8 mouse cellular contexts compared by ENCODE assay signal in the genomic region with DNA sequence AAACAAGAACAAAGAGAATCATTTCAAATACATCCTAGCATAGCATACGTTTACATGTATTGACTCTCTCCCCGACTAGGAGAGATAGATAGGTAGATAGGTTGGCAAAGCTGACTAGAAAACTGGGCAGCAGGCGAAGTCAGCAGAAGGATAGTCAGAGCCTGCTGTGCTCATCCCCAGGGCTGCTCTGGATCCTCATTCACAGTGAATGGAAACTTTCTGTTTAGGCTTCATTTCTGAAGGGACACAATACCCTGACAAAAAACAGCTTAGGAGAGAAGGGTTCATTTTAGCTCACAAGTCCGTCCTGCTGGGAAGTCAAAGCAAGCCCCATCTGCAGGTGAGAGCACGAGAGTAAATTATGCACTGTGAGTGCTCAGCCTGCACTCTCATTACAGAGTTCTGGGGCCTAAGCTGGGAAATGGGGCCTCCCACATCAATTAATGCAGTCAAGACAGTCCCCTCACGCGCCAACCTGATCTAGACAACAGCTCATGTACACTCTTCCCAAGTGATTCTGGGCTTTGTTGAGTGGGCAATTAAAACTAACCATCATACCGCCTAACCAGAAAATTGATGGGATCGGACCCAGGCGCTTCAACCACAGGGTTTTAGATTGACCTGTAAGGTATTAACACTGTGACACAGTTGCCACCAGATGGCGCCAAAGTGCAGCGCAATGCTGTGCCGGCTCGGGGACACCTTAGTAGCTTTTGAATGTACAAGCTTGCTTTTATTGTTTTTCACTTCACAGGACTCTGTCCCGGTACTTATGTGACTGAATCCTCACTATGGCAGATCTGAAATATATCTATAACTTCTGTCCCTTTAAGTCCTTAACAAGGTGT. TPM values are rescaled to one million over a fixed set of nuclear protein-coding genes. Genes with fewer than 3 reads are reported as not detected.
A peak's percentile ranks its signal among the peaks of the same experiment; 100 is the strongest.
DNase-seq lines count a peak whose midpoint lies in the region; ATAC-seq and TF ChIP-seq lines count a peak whose summit lies in the region.

No protein-coding gene starts in this region.

- H3K9me3 ChIP-seq in intestine, postnatal 0 days (ENCODE audit: control insufficient read depth): no peaks in the 10 kb centered on the region
- no peaks in the 10 kb centered on the region for H3K9me3 ChIP-seq in midbrain, embryonic 11.5 days (ENCODE audit: control insufficient read depth, low read length)

- TF ChIP-seq CTCF in intestine, postnatal 0 days (IDR thresholded peaks at IDR 0.05; ENCODE audit: low read depth): peak; percentile 96

- intact Hi-C loops in left cerebral cortex, postnatal 36 days (cut with DNase I): loop anchor here (2.0 to 10.0 kb wide), 2 partner anchors 603 to 753 kb away; no protein-coding TSS in a partner anchor

- H3K4me3 ChIP-seq in intestine, postnatal 0 days (ENCODE audit: low read depth, low read length): no peak overlapping the region
- no peak overlapping the region for H3K4me3 ChIP-seq in midbrain, embryonic 11.5 days (ENCODE audit: low read depth, low read length)

- no peak overlapping the region for H3K9ac ChIP-seq in intestine, postnatal 0 days (ENCODE audit: low read depth, low read length)
- no peak overlapping the region for H3K9ac ChIP-seq in midbrain, embryonic 11.5 days (ENCODE audit: low read length)

- H3K36me3 ChIP-seq in intestine, postnatal 0 days (ENCODE audit: control insufficient read depth, insufficient read depth): peaks cover 11% of the 10 kb centered on the region
- H3K36me3 ChIP-seq in midbrain, embryonic 11.5 days (ENCODE audit: control insufficient read depth, insufficient read depth, low read length): no peaks in the 10 kb centered on the region

- H3K27me3 ChIP-seq in intestine, postnatal 0 days (replicated peaks; ENCODE audit: control insufficient read depth, insufficient read depth, low read length): no peaks in the 10 kb centered on the region
- no peaks in the 10 kb centered on the region for H3K27me3 ChIP-seq in midbrain, embryonic 11.5 days (ENCODE audit: control insufficient read depth, insufficient read depth, low read length)

- ATAC-seq in intestine, postnatal 0 days: peak; percentile 86
- ATAC-seq in midbrain, embryonic 11.5 days (ENCODE audit: low FRiP score): peak; percentile 91

- no peak overlapping the region for H3K27ac ChIP-seq in intestine, postnatal 0 days (ENCODE audit: low read depth, low read length)
- no peak overlapping the region for H3K27ac ChIP-seq in midbrain, embryonic 11.5 days (ENCODE audit: low read depth, low read length)

- WGBS in intestine, postnatal 0 days: 20% methylated on average over 15 of the region's 15 CpGs
- WGBS in midbrain, embryonic 11.5 days: 23% methylated on average over 15 of the region's 15 CpGs

- no peaks in the 10 kb centered on the region for H3K4me1 ChIP-seq in intestine, postnatal 0 days (replicated peaks; ENCODE audit: control insufficient read depth, insufficient read depth, low read length)
- no peaks in the 10 kb centered on the region for H3K4me1 ChIP-seq in midbrain, embryonic 11.5 days (ENCODE audit: control insufficient read depth, insufficient read depth, low read length)

- DNase-seq in adrenal gland, adult 8-10 months: peak; percentile 48
- DNase-seq in embryo, embryonic 11.5 days (ENCODE audit: low read depth, low spot score): peak; percentile 75
- peak; percentile 72 to 80 for DNase-seq in gastrocnemius, postnatal 4 days (ENCODE audit: low spot score in 2 of 2)
- peak; percentile 69 to 73 for DNase-seq in left cerebral cortex, postnatal 36 days (ENCODE audit: low spot score in 2 of 2)
- DNase-seq in midbrain, embryonic 11.5 days (ENCODE audit: low spot score, missing footprints): peak; percentile 98
- peak; percentile 70 for DNase-seq in skeletal muscle tissue, adult 2 months (ENCODE audit: low read depth, low spot score)
- peak; percentile 74 for DNase-seq in yolk sac, embryonic 10.5 days (ENCODE audit: low spot score)

- H3K4me2 ChIP-seq in intestine, postnatal 0 days (replicated peaks; ENCODE audit: low read depth): 0 out of 2 replicates have a peak overlapping the region, but pooled peaks have one; percentile 21
- no peak overlapping the region for H3K4me2 ChIP-seq in midbrain, embryonic 11.5 days

RNA-seq across cellular contexts. Expression of a gene that starts 42.4 kb away (rescaled TPM):
- 10 to 100 TPM; 17.4 to 25.6 (median 21.8) TPM for total RNA-seq in adrenal gland, adult 8-10 months (2022)
- total RNA-seq in gastrocnemius, postnatal 4 days (2021): 10 to 100 TPM; 25.8 to 26.4 TPM
- polyA plus RNA-seq in intestine, postnatal 0 days (2015; fragmentation: Nextera tagmentation; extraction: Ambion mirVana): 9.1 TPM in 2 replicates
- total RNA-seq in left cerebral cortex, postnatal 36 days (2021): 10 to 100 TPM; 14.8 to 18.0 TPM
- 44.9 and 46.0 TPM in 2 replicates for polyA plus RNA-seq in midbrain, embryonic 11.5 days (2014; fragmentation: Nextera tagmentation; extraction: Ambion mirVana)

RNA-seq across cellular contexts. Expression of a gene that starts 42.8 kb away (rescaled TPM):
- total RNA-seq in adrenal gland, adult 8-10 months (2022): 10 to 100 TPM in 3 of 4 experiments, 1 to 10 TPM in 1; 8.8 to 16.4 (median 13.4) TPM
- 10 to 100 TPM; 13.6 to 15.1 TPM for total RNA-seq in gastrocnemius, postnatal 4 days (2021)
- 8.2 and 9.7 TPM in 2 replicates for polyA plus RNA-seq in intestine, postnatal 0 days (2015; fragmentation: Nextera tagmentation; extraction: Ambion mirVana)
- 10 to 100 TPM; 10.2 to 15.8 TPM for total RNA-seq in left cerebral cortex, postnatal 36 days (2021)
- 22.8 and 27.1 TPM in 2 replicates for polyA plus RNA-seq in midbrain, embryonic 11.5 days (2014; fragmentation: Nextera tagmentation; extraction: Ambion mirVana)

Comparison
In these comparisons a context has a peak if more than half of its experiments do, and no peak if none do; other contexts are left out.
1. DNase-seq: peak in every context shown above with its lines; median percentile 98 in midbrain, embryonic 11.5 days; 76 in gastrocnemius, postnatal 4 days; 75 in embryo, embryonic 11.5 days; 74 in yolk sac, embryonic 10.5 days; 71 in left cerebral cortex, postnatal 36 days; 70 in skeletal muscle tissue, adult 2 months; 48 in adrenal gland, adult 8-10 months.